Mouse (Mus musculus) ES-E14 (cell line): ENCODE data around the gene Grin2c.

ENCODE experiments used
- CHD2 ChIP-seq: IDR thresholded peaks from 2 replicates; pipeline ENCODE4 v1.6.1; 2014; ENCODE audit warnings: mild to moderate bottlenecking, low read depth, low read length, inconsistent platforms
- HCFC1 ChIP-seq: IDR thresholded peaks from 2 replicates; pipeline ENCODE4 v1.6.1; 2012; ENCODE audit warnings: low read length, inconsistent platforms, borderline replicate concordance; ENCODE audit not compliant: insufficient read depth
- MAFK ChIP-seq: IDR thresholded peaks from 2 replicates; pipeline ENCODE4 v1.6.1; 2014; ENCODE audit warnings: mild to moderate bottlenecking, low read depth, low read length, inconsistent platforms; ENCODE audit not compliant: insufficient read depth
- ZNF384 ChIP-seq: IDR thresholded peaks from 2 replicates; pipeline ENCODE4 v1.6.1; 2012; ENCODE audit warnings: low read depth, low read length, inconsistent platforms

- no peak for TF ChIP-seq CHD2
- no peak for TF ChIP-seq MAFK
- TF ChIP-seq HCFC1, result no peak
- TF ChIP-seq ZNF384, result no peak
Measured at GRCm38 (mm10) chr11:115295939-115296338, 28.9 kb upstream of the Grin2c start.
